Mouse (Mus musculus) limb, embryonic 10.5 days (tissue): ENCODE results near the gene Ifi27. TPM values are rescaled to one million over a fixed set of nuclear protein-coding genes. Genes with fewer than 3 reads are reported as not detected.
"Not testable (repeated sequence)": the region's sequence is repeated elsewhere in the genome, so short reads cannot be mapped to it uniquely, and the experiment has no call there.

ENCODE experiments used
- DNase-seq: peaks from one replicate; pipeline ENCODE4 v3.0.0-alpha.2; 2017; ENCODE audit warnings: low spot score
- H3K27ac ChIP-seq: fragments of 300-500 bp; sonication (generic); 2 replicates; pipeline ENCODE4 v1.5.1; 2016; ENCODE audit warnings: mild to moderate bottlenecking
- H3K27me3 ChIP-seq: fragments of 300-500 bp; sonication (generic); 2 replicates; pipeline ENCODE4 v1.6.1; 2016; ENCODE audit warnings: low read depth, mild to moderate bottlenecking; ENCODE audit not compliant: poor library complexity, severe bottlenecking
- H3K36me3 ChIP-seq: fragments of 300-500 bp; sonication (generic); 2 replicates; pipeline ENCODE4 v1.6.1; 2016; ENCODE audit warnings: mild to moderate bottlenecking, moderate library complexity
- H3K4me1 ChIP-seq: fragments of 300-500 bp; sonication (generic); 2 replicates; pipeline ENCODE4 v1.6.1; 2016
- H3K4me3 ChIP-seq: fragments of 300-500 bp; sonication (generic); 2 replicates; pipeline ENCODE4 v1.5.1; 2016; ENCODE audit warnings: mild to moderate bottlenecking, moderate library complexity
- H3K9me3 ChIP-seq: fragments of 300-500 bp; sonication (generic); replicated peaks from 2 replicates; pipeline ENCODE4 v1.6.1; 2016; ENCODE audit warnings: mild to moderate bottlenecking
- WGBS: fragments of 180-500 bp; shearing (Covaris S2); methylation state at CpG from one replicate; pipeline ENCODE4 v1.1.7; 2016; 5-methylcytosine and 5-hydroxymethylcytosine counted together
- polyA plus RNA-seq: library from polyadenylated mRNA; unstranded; fragments of >200 nt; fragmentation: Nextera tagmentation; extraction: Ambion mirVana; gene quantifications from 2 replicates; pipeline ENCODE4 v1.2.1, GENCODE M21; 2016

Ifi27 gene
- polyA plus RNA-seq, 1 experiment from 2014 or later = 0.68 TPM

DNA sequence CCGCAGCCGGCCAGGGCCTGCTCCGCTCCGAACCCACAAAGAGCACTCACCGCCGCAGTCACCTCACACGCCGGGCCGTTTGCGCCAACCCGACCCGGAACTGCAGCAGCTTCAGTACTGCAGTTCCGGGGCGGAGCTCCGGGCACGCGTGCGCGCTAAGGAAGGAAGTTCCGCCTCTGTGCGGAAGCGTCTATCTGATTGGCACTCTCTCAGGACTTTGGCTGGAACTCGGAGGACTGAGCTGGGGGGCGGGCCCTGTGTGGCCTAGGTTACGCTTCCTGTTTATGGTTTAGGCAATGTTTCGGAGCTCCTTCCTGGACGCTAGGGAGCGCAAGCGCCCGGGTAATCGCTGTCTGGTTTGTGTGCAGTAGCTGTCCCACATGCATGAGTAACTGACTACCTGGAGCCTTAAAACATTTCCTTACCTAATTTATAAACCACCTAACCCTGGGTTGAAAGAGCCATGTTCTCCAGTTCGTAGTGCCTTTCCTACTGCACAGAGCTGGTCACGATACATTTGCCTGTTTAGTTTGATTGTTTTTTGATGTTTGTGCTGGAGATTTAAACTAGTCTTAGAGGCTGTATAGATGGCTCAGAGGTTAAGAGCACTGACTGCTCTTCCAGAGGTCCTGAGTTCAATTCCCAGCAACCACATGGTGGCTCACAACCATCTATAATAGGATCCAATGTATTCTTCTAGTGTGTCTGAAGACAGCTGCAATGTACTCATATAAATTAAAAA, 8.1 kb upstream of the Ifi27 start, which contains the start of gene Ddx24:
Gene Ddx24, minus strand, starts transcription at position 102 of the 742 bp plus-strand sequence.
- 1% methylated on average over 33 of the region's 33 CpGs for WGBS
- peak within 1 kb of the TSS; percentile 91 for H3K4me3 ChIP-seq

DNA sequence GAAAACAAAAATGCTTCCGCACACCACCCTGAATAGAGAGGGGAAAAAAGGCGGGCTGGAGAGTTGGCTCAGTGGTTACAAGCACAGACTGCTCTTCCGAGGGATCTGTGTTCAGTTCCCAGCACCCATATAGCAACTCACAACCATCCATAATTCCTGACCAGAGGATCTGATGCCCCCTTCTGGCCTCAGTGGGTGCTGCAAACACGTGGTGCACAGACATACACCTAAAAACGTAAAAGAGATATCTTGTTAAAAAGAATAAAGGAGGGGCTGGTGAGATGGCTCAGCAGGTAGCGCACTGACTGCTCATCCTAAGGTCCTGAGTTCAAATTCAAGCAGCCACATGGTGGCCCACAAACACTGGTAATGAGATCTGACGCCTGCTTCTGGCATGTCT, 7.3 kb upstream of the Ifi27 start:
- peaks cover 23% of the 10 kb centered on the region for H3K36me3 ChIP-seq
- no peak overlapping the region for H3K4me3 ChIP-seq
- 88% methylated on average over 7 of the region's 7 CpGs for WGBS
- no peaks in the 10 kb centered on the region for H3K27me3 ChIP-seq
- no peak overlapping the region for H3K27ac ChIP-seq
- DNase-seq = no peak
- H3K4me1 ChIP-seq = peaks cover 22% of the 10 kb centered on the region
- no peaks in the 10 kb centered on the region for H3K9me3 ChIP-seq

More for the DNA sequence above, 8.1 kb upstream of the Ifi27 start, which contains the start of gene Ddx24:
- peak; percentile 98 for DNase-seq
- Histone ChIP-seq H3K4me1 (peaks cover 26% of the 10 kb centered on the region), H3K27me3 (no peaks in the 10 kb centered on the region), H3K36me3 (peaks cover 28% of the 10 kb centered on the region), H3K9me3 (no peaks in the 10 kb centered on the region), H3K27ac (peak within 1 kb of the TSS; percentile 86)

DNA sequence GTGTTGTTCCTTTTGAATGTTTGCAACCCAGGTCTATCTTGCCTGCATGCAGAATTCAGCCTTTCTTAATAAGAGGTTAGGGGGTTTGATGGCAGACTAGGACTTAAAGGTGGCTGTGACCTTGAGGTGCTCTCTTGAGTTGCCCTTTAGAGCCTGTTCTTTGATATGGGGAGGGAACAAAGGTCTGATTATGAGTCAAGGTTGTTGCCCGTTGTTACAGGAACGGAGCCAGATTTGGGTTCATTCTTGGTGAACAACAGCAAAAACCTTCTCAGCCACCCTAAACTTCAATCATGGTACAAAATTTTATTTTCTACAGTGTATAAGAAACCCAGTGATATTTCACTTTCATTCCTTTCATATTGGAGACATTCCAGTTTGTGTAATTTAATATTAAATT, 581 bp upstream of the Ifi27 start:
- WGBS = 90% methylated on average over 2 of the region's 2 CpGs
- DNase-seq = no peak
- no peaks in the 10 kb centered on the region for H3K27me3 ChIP-seq

DNA sequence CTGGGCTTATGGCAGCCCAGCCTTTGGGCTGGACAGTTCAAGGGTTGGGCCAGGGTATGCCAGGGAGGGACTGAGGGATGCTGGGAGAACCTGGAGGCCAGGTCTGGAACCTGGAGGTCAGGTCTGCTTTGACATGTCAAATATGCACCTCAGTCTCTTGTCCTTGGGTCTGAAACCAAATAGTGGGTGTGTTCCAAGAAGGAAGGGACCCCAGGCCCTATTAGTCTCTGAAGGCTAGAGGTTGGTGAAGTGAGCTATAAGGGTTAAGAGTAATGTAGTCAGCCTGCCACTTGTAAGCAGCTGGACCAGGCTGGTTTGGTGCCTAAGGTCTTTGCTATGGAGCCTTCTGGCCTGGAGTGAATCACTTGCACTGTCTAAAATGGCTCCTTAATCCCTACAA, 850 bp downstream of the Ifi27 start:
- H3K9me3 ChIP-seq = no peaks in the 10 kb centered on the region
- H3K36me3 ChIP-seq = no peaks in the 10 kb centered on the region
- H3K27me3 ChIP-seq = no peaks in the 10 kb centered on the region
- DNase-seq = no peak
- H3K4me3 ChIP-seq = no peak overlapping the region
- no peaks in the 10 kb centered on the region; the same call in 1 of the 2 replicates for H3K4me1 ChIP-seq
- no peak overlapping the region for H3K27ac ChIP-seq

More for the DNA sequence above, 581 bp upstream of the Ifi27 start:
- Histone ChIP-seq H3K4me1 (no peaks in the 10 kb centered on the region; the same call in 1 of the 2 replicates), H3K4me3 (no peak overlapping the region), H3K36me3 (no peaks in the 10 kb centered on the region), H3K27ac (no peak overlapping the region), H3K9me3 (no peaks in the 10 kb centered on the region)

DNA sequence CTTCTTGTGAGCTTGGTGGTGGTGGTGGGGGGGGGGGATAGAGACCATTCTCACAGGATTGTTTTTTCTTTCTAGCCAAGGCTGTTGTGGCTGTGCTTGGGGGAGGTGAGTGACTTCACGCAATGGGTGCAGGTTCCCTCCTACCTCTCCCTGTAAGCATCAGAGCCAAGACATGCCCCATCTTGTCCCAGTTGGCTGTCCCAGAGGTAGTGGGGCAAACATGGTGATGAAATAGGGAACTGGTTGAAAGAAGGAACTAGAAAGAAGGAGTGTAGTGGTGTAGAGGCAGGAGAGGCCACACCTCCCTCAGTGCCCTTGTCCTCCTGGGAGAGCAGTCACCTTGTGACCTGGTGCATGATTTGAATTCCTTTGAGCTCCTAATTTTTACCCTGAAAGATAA, 3.6 kb downstream of the Ifi27 start:
- 95% methylated on average over 1 of the region's 1 CpGs for WGBS
- Histone ChIP-seq H3K36me3 (no peaks in the 10 kb centered on the region), H3K27me3 (no peaks in the 10 kb centered on the region), H3K27ac (no peak overlapping the region), H3K4me1 (no peaks in the 10 kb centered on the region; the same call in 1 of the 2 replicates), H3K9me3 (no peaks in the 10 kb centered on the region), H3K4me3 (no peak overlapping the region)
- no peak for DNase-seq

DNA sequence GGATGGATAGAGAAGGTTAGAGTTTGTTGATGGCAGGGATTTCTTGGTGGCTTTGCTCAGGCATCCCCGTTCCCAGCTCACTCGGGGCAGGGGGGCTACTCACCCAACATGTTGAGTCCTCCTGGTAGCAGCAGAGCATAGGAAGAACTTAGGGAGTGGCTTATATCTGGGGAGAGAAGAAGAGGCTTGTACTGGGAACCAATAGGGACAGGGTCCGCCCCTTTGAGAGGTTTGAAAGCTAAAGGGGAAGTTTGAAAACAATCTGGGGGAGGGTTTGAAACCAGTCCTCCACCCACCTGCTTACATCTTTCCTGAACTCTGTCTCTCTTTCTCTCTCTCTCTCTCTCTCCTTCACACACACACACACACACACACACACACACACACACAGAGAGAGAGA, 9.5 kb downstream of the Ifi27 start, which contains the start of gene Ifi27l2a:
Gene Ifi27l2a, minus strand, starts transcription at position 157 of the 400 bp plus-strand sequence.
- no peak within 1 kb of the TSS for H3K27ac ChIP-seq
- WGBS = 61% methylated on average over 3 of the region's 3 CpGs
- H3K4me1 ChIP-seq = no peaks in the 10 kb centered on the region
- no peaks in the 10 kb centered on the region for H3K9me3 ChIP-seq
- H3K27me3 ChIP-seq = no peaks in the 10 kb centered on the region
- no peak within 1 kb of the TSS for H3K4me3 ChIP-seq
- no peak for DNase-seq
- H3K36me3 ChIP-seq = no peaks in the 10 kb centered on the region

DNA sequence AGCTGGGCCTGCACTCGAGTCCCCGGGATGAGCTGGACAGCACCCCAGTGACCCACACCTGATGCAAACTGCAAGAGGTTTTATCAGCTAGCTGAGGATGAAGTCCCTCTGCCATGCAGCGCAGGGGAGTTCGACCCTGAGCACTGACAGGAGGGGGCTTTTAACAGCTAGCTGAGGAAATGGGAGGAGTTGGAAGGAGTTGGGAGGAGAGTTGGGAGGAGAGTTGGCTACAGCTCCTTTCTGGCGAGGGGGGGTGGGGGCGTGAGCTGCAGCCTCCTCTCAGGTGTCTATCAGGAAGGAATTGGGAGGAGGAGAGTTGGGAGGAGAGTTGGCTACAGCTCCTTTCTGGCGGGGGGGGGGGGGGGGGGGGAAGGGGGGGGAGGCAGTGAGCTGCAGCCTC, 10.2 kb downstream of the Ifi27 start:
- not testable (repeated sequence) for H3K27me3 ChIP-seq, H3K36me3 ChIP-seq, H3K4me3 ChIP-seq, DNase-seq, H3K9me3 ChIP-seq, H3K4me1 ChIP-seq, H3K27ac ChIP-seq
- WGBS = 39% methylated on average over 6 of the region's 7 CpGs

DNA sequence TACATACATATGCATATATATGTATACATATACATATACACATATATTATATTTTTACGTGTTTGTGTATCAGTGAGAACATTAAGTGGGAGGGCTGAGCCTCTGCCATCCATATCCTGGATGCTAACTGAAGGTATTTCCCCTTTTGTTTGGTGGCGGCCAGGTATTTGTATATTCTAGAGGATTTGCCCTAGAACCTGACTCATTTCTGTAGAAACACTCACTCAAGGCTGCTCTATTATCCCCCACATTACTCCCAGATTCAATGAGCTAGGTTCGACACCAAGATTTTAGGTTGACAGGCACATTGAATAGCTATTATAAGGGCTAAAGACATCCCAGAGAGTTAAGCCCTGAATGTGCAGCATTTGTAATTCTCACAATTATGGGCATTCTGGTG, 11.0 kb downstream of the Ifi27 start:
- no peaks in the 10 kb centered on the region for H3K4me1 ChIP-seq
- H3K9me3 ChIP-seq = no peaks in the 10 kb centered on the region
- H3K27ac ChIP-seq = no peak overlapping the region
- DNase-seq = no peak
- WGBS = 86% methylated on average over 3 of the region's 3 CpGs
- no peak overlapping the region for H3K4me3 ChIP-seq
- H3K36me3 ChIP-seq = no peaks in the 10 kb centered on the region
- H3K27me3 ChIP-seq = no peaks in the 10 kb centered on the region

DNA sequence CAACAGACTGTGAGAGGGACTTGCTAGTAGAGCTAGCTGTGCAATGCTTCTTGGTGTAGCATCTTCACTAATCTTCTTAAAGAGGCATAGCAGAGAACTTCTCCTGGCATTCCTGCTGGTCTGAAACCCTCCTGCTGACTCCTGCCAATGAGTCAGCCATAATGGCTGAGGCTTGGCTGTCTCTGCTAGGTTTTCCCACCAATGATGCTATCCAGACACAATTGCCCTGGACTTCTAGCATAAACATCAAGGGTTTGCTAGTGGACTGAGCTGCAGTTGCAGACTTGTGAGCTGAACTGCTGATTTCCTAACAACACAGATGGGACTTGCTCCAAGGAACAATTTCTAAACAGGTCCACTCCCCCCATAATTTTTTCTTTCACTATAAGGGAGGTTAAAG, 19.4 kb downstream of the Ifi27 start:
- no peak overlapping the region for H3K27ac ChIP-seq
- no peaks in the 10 kb centered on the region for H3K9me3 ChIP-seq
- DNase-seq = no peak
- no peaks in the 10 kb centered on the region for H3K36me3 ChIP-seq
- H3K27me3 ChIP-seq = no peaks in the 10 kb centered on the region
- H3K4me3 ChIP-seq = no peak overlapping the region
- no peaks in the 10 kb centered on the region for H3K4me1 ChIP-seq

DNA sequence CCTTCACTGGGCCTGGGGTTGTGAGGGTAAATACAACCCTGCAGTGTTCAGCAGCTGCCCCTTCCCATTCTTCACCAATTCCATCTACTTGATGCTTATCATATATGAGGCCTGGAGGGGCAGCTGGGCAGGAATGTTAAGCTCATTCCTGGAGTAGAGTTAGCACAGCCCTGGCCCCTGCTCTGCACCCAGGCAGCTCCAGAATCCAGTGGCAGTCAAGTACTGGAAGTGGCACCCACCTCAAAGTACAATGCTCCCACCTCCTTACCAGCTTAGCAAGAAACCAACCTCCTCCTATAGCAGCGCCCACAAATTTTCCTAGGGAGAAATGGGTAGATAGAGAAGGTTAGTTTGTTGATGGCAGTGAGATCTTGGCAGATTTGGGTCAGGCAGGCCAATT, 22.7 kb downstream of the Ifi27 start:
- not testable (repeated sequence) for H3K27me3 ChIP-seq, DNase-seq, H3K27ac ChIP-seq, H3K36me3 ChIP-seq, H3K4me1 ChIP-seq, H3K9me3 ChIP-seq, H3K4me3 ChIP-seq
- no CpG with 5 or more reads among the region's 1 CpGs for WGBS

DNA sequence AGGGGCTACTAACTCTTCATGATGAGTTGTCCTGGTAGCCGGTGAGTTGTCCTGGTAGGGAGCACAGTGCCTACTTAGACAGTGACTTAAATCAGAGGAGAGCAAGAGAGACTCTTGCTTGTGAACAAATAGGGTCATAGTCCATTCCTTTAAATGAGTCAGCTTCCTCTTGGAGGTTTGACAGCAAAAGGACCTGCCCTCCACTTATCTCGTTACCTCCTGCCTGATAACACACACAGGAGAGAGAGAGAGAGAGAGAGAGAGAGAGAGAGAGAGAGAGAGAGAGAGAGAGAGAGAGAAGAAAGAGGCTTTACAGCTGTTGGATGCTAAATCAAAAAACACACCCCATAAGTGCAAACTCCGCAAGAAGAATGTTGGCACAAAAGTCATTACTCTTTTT, 23.1 kb downstream of the Ifi27 start, which contains the start of gene Ifi27l2b:
Gene Ifi27l2b, minus strand, starts transcription at position 84 of the 400 bp plus-strand sequence.
- 76% methylated on average over 3 of the region's 3 CpGs for WGBS
- Histone ChIP-seq H3K27me3 (no peaks in the 10 kb centered on the region), H3K9me3 (no peaks in the 10 kb centered on the region), H3K36me3 (no peaks in the 10 kb centered on the region), H3K4me3 (no peak within 1 kb of the TSS), H3K4me1 (no peaks in the 10 kb centered on the region), H3K27ac (no peak within 1 kb of the TSS)
- DNase-seq = no peak

DNA sequence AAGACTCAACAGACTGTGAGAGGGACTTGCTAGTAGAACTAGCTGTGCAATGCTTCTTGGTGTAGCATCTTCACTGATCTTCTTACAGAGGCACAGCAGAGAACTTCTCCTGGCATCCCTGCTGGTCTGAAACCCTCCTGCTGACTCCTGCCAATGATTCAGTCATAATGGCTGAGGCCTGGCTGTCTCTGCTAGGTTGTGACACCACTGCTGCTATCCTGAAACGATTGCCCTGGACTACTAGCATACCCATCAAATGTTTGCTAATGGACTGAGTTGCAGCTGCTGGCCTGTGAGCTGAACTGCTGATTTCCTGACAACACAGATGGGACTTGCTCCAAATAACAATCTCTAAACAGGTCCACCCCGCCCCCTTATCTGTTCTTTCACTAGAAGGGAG, 40.5 kb downstream of the Ifi27 start:
- Histone ChIP-seq H3K27me3 (no peaks in the 10 kb centered on the region), H3K27ac (no peak overlapping the region), H3K4me1 (no peaks in the 10 kb centered on the region), H3K9me3 (no peaks in the 10 kb centered on the region), H3K4me3 (no peak overlapping the region), H3K36me3 (no peaks in the 10 kb centered on the region)
- DNase-seq = no peak
- WGBS = 61% methylated on average over 2 of the region's 2 CpGs

DNA sequence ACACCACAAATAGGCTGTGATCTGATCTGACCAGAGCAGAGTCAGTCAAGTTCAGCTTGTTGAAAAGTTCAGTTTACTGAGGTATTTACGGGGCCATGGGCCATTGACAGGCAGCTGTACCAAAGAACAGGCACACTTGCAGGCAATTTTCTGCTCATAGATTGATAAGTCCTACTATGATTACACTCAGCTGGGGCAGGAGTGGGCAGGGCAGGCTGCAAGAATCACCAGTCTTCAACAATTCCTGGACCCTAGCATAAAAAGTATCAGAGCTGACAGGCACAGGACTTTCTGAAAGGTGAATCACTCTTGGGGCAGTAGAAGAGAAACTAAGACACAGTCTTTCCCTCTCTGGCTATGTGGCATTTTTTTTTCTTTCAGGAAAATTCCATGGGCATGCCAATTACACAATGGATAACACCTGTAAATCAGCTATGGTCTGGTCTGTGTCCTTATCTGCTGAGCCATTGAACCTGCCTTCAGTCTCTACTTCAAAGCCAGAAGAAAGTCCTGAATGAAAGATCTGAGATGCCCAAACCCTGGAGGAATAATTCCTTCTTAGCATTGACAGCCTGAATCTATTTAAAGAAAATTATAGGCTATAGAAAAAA, 42.9 kb downstream of the Ifi27 start:
- Histone ChIP-seq H3K27ac (no peak overlapping the region), H3K4me3 (no peak overlapping the region), H3K36me3 (no peaks in the 10 kb centered on the region), H3K27me3 (no peaks in the 10 kb centered on the region), H3K9me3 (no peaks in the 10 kb centered on the region), H3K4me1 (no peaks in the 10 kb centered on the region)
- no peak for DNase-seq
- 92% methylated on average over 1 of the region's 1 CpGs for WGBS
